Mouse (Mus musculus) heart, postnatal 36 days (tissue): Measurements from ENCODE around the gene Akna. TPM values are rescaled to one million over a fixed set of nuclear protein-coding genes. Genes with fewer than 3 reads are reported as not detected.

ENCODE experiments used
- DNase-seq, 2 experiments: peaks; one replicate each; pipeline ENCODE4 v3.0.0; 2021 to 2022
- intact Hi-C: fragments of 180-260 bp; cut with DNase I; formaldehyde crosslinking; loops from one replicate; pipeline ENCODE4 v1.15.1; 2025
- total RNA-seq, 2 experiments: library from RNA; stranded (reverse); gene quantifications; 2 replicates each; pipeline ENCODE4 v1.2.3; 2021

The Akna gene
- total RNA-seq, 2 experiments from 2014 or later: 3.6 to 4.0 TPM

DNA sequence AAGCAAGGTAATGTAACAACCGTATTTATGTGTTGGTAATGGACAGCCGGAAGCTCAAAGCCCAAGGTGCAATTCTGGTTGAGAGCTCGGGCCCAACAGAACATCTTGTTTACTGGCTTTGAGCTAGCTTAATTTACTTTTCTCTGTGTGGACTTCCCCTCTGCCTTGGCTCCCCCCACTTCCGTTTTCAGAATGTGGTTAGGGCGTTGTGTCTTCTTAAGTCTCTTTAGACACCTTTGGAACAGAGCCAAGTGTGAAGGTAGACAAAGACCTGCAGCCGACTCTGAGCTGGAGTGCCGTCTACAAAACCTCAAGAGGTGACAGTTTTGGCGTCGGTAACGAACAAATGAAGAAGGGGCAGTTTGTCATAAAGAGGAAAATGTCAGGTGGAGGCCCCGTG lies 17.4 kb downstream of the Akna start:
- DNase-seq: no peak
- intact Hi-C loops: no loop called here

DNA sequence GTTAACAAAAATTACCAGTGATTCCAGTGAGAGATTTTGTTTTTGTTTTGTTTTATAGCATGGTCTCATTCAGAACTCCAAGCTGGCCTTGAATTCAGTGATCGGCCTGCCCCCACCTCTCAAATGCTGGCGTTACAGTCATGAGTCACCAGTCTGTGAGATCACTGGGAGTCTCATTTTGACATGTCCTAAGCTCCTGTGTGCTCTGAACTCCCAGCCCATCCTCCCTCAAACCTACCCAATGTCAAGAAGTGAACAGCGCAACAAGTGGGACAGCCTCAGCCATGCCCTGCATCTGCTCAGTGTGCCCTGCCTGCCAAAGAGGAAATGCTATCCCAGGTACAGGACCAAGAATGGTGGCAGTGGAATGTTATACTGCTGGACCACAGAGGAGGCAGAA lies 17.9 kb downstream of the Akna start:
- intact Hi-C loops: no loop called here
- no peak for DNase-seq

DNA sequence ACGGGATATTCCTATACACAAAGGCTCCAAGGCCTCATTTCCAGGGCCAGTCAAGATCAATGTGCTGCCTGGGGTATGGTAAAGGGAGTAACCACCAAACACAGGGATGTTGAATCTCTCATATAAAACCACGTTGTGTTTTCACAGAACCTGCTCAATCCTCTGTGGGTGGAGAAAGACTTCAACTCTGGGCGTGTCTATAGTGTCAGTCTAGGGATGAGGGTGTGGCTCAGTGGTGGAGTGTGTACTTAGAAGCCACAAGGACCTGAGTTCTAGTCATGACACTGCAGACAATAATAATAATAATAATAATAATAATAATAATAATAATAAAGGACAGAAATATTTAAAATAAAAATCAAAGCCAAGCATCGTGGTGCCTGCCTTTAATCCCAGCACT lies 18.9 kb downstream of the Akna start:
- intact Hi-C loops: no loop called here

DNA sequence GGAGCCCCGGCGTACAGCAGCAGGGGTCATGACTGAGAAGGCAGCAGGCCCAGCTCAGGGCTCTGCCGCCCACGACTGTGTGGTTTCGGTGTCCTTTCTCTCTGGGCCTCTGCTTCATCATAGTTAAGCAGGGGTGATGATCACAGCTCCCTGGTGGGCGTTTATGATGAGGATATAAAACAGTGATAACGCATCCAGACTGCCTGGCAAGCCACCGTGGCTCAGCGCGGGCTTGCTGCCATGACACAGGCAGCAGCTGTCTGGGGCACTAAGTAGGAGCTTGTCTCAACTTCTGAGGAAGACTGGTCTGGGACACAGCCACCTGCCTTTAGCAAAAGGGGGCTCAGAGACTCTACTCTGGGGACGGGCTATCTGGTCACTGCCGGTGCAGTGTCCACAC lies 19.7 kb downstream of the Akna start:
- DNase-seq: no peak
- intact Hi-C loops: no loop called here

More for the DNA sequence above, 18.9 kb downstream of the Akna start:
- DNase-seq: no peak

DNA sequence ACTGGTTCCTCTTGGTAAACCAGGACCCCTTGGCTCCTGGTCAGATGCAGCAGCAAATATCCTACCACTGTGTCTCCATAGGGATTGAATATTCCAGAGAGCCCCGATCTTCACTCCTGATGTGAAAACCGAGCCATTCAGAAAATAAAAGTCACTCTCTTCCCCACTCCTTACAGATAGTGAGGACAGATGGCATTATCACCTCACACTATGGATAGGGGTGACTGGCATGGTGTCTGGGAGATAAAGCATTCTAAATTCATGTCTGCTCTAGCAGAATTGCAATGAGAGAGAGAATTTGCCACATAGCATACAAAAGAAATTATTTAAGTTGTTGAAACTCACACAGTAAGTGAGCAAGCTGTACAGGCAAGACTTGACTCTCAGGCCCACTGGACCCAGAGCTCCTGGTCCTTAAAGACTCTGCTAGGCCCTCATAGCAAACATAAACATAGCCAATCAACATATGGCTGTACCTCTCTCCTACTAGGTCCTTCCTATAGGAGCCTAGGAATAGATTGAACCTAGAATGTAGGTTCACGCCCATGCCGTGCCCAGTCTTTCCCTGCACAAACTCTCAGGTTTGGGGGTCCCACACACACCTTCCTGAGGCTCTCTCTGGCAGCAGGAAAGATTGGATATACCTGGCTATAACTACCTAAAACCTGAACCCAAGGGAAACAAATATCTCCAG lies 20.3 kb downstream of the Akna start:
- no peak for DNase-seq
- intact Hi-C loops: no loop called here

DNA sequence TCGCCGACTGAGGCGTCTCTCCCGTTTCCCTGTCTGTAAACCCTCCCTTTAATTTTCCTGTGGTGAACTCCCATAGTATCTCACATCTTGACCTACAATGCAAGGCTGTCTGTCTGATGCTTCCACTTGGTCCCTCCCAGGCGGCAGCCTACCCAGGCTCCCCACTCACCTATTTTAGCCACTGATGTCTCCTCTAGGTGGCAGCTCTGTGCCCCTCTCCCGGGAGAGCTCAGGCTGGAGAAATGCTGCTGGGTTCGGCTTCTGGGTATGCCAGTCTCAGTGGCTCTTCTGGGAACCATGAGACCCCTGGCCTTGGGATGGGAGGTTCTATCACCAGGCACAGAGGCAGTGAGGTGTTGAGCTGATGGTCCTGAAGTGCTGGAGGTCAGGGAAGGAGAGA lies 25.7 kb downstream of the Akna start:
- intact Hi-C loops: loop anchor here (10.0 kb wide), 1 partner anchor 467 kb away; no protein-coding TSS in a partner anchor
- DNase-seq: no peak

DNA sequence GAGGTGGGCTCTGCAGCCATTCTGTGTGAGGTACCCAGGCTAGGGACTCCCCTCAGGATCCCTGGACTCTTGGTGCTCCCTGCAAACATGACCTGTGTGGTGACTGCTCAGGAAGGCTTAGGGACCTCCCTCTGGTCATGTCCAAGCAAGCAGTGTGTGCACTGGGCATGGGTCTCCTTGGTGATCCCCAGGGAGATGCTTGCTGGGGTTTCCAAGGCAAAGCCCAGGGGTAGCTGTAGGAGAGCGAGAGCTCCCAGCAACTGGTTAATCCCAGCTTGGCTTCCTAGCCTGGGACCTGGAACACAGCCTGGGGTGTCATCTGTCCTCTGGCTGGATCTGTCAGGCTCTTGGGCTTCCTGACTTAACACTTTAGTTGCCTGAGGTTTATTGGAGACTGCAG lies 27.8 kb downstream of the Akna start:
- intact Hi-C loops: loop anchor here (10.0 kb wide), 1 partner anchor 469 kb away; no protein-coding TSS in a partner anchor

DNA sequence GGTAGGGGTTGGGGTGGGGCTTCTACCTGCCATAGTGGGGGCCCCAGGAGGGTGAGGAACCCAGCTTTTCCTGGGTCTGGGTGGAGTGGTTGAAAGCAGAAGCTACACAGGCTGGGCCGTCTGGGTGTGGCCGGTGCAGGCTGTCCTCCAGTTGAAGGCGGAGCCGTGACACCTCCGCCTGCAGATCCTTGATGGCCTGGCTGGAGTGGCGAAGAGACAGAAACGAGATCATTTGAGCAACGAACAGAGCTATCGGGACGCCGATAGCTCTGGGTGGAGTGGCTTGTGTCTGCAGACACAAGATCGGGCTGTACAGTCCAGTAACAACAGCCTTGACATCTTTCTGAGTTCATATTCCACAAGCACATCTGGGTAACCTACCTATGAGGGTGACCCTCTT lies 28.8 kb downstream of the Akna start:
- intact Hi-C loops: loop anchor here (10.0 kb wide), 1 partner anchor 470 kb away; no protein-coding TSS in a partner anchor
- no peak for DNase-seq

More for the DNA sequence above, 27.8 kb downstream of the Akna start:
- DNase-seq: no peak

DNA sequence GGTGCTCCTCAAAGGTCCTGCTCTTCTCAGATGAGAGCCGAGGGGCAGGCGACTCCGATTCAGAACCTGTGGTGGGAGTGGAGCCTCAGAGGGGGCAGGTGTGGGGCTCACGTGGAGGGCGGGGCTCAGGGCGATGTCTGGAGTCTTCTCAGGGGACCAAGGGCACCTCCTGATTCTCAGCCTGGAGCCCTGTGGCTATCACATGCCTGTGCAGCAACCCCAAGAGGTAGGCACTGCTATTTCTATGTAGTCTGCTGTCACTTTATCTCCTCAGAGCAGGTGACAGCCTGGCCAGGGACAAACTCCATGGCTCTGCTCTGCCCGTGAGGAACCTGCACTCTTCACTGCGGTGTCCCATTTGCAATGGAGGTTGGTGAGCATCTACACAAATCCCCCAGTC lies 29.8 kb downstream of the Akna start:
- DNase-seq: no peak

DNA sequence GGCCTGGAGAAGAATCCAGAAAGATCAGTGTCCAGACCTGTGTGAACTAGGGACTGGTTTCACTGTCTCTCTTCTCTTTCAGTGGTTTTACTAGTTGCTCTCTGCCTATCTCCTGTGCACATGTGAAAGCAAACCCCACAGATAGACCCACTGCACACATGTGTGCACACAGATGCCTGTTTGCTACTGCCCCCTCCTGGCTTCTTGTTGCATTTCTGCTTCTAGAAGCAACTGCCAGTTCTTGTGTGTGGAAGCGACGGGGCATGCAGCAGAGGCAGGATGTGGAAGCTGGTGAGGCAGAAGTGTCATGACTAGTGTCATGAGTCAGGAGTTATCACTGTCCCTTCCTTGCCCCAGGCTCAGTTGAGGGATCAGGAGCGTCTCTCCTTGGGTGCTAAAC lies 31.3 kb downstream of the Akna start:
- peak in 1 of 2 experiments; percentile 45 for DNase-seq
- intact Hi-C loops: loop anchor here (10.0 kb wide), 1 partner anchor 473 kb away; no protein-coding TSS in a partner anchor

More for the DNA sequence above, 29.8 kb downstream of the Akna start:
- intact Hi-C loops: loop anchor here (10.0 kb wide), 1 partner anchor 471 kb away; no protein-coding TSS in a partner anchor

DNA sequence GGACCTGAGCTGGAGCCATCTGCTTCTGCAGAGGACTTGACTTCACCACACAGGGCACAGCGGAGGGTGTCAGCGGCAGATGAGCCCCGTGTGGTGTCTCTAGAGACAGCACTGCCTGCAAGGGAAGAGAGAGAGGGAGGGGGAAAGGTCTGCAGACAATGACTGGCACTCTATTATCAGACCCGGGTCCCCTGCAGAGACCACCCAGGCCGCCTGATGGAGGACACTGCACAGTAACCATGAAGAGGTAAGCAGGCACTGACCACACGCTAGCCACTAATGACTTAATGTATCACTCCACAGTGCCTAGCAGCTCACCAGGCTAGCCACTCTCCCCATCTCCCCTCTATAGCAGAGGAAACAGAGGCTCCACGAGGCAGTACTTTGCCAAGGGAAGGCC lies 32.3 kb downstream of the Akna start:
- DNase-seq: no peak
- intact Hi-C loops: loop anchor here (10.0 kb wide), 1 partner anchor 474 kb away; no protein-coding TSS in a partner anchor

DNA sequence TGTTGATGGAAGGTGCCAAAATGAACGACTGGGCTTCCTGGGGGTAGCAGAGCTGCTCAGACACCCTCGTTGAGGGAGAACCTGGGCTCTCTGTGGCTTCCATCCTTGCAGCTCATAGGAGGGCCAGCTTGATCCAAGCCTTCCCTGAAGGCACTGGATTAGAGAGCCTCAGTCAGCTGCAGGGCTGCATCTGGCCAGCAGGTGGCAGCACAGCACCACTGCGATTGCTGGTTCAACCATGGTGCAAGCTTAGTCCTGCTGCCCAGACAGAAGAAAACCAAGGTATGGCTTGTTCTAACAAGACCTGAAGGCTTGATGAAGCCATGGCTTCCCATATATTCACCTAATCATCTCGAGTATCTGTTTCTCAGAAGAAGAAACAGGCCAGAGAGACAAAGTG lies 34.6 kb downstream of the Akna start:
- peak; percentile 87 to 95 for DNase-seq
- intact Hi-C loops: loop anchor here (2.0 to 5.0 kb wide), 2 partner anchors 114 to 580 kb away; no protein-coding TSS in a partner anchor

DNA sequence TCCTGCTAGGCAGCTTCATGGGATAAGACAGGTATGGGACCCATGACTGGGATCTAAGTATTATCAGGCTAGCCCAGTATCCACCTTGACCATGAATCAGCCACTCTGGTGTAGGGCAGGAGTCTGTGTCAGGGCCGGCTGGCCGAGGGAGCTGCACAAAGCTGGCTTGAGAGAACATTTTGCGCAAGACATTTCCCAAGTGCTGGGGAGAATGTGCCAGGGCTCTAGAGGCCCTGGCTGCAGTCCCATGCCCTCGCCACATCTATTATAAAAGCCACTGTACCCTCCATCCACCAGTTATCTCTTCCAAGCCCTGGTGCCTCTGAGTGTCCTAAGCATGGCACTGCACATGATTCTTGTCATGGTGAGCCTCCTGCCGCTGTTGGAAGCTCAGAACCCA lies 41.0 kb downstream of the Akna start, which contains the start of gene Orm2:
Gene Orm2, plus strand, starts transcription at position 300 of the 400 bp plus-strand sequence.
- intact Hi-C loops: no loop called here
- peak; percentile 45 to 53 for DNase-seq

DNA sequence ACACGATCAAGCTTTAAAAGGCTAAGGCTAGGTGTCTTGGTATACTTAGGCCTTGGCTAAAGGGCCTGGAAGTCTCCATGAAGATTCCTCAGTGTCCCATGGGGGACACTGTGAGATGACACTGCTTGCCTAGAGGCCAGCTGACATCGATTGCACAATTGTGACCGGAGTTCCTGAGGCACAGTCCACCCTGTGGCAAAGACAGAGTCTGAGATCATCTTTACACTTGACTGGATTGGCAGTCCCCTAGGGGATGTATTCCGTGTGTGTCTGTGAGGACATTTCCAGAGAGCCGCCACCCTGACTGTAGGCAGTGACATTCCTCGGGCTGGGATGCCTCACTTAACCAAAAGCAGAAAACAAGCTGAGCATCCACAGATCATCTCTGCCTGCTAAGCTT lies 43.3 kb downstream of the Akna start:
- no peak for DNase-seq
- intact Hi-C loops: no loop called here

DNA sequence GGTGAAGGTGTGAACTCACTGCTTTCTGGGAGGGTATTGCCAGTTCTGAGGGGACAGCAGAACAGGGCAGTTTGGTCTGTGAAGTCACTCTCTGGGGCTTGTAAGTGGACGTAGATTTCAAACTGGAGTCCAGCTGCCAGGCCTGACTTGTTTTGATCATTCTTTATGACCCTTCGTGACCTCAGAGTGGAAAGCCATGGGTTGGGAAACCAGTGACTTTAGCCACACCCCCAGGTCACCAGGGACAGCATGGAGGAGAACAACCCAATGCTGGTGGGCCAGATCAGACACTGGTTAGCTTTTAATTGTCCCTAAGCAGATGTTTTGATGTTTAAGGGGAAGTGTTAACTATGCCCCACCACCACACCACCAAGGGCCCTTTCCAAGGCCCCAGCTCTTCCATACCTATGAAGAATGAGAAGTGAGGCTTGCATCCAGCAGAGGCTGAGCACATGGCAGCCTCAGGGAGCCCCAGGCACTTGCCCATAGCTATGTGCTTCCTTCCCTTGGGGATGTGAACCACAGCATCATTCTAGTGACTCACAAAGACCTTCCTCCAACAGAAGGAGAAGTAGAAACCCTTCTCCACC lies 46.1 kb downstream of the Akna start:
- intact Hi-C loops: no loop called here
- no peak for DNase-seq

DNA sequence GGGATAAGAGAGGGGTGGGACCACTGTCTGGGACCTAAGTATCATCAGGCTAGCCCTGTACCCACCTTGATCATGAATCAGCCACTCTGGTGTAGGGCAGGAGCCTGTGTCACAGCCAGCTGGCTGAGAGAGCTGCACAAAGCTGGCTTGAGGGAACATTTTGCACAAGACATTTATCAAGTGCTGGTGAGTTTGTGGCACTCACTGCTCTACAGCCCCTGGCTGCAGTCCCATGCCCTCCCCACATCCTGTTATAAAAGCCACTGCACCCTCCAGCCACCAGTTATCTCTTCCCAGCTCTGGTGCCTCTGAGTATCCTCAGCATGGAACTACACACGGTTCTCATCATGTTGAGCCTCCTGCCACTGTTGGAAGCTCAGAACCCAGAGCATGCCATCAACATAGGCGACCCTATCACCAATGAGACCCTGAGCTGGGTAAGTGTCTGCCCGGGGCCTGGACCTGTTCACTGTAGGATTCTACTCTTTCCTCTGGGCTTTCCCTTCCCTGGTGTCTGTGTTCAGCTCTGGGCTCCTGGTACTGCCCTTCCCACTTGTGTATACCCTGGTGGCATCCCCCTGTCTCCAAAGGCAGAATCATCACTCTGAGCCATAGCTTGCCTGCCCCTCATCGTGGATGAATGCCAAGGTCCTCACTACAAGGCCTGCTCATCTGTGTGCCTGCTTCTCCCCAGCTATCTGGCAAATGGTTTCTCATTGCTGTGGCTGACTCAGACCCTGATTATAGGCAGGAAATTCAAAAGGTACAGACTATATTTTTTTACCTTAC lies 47.1 kb downstream of the Akna start, which contains the start of gene Orm3:
Gene Orm3, plus strand, starts transcription at position 286 of the 789 bp plus-strand sequence.
- DNase-seq: peak; percentile 35 to 43
- intact Hi-C loops: no loop called here

DNA sequence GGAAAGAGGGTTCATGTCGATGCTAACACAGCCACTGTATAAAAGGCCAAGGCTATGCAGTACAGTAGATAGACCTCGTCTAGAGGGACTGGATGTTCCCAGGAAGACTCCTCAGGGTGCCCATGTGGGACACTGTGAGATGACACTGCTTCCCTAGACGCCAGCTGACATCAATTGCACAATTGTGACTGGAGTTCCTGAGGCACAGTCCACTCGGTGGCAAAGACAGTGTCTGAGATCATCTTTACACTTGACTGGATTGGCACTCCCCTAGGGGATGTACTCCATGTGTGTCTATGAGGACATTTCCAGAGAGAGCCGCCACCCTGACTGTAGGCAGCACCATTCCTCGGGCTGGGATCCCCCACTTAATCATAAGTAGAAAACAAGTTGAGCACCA lies 54.6 kb downstream of the Akna start:
- intact Hi-C loops: no loop called here
- DNase-seq: no peak

DNA sequence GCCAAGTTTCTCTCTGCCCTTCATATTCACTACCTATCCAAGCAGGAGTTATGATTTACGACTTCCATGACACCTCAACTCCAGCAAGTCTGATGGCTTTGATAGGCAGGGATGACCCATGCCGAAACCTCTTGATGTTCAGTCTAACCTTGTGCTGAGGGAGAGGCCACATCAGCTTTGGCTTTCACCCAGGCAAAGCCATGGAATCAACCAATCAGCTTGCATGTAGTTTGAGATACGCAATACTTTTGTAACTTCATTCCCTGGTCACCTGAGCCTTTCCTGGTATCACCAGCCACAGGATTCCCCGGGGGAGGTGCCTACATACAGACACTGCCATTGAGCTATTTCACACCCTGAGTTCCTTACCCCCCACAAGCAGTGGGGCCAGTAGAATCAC lies 56.5 kb downstream of the Akna start:
- intact Hi-C loops: no loop called here
- DNase-seq: no peak

DNA sequence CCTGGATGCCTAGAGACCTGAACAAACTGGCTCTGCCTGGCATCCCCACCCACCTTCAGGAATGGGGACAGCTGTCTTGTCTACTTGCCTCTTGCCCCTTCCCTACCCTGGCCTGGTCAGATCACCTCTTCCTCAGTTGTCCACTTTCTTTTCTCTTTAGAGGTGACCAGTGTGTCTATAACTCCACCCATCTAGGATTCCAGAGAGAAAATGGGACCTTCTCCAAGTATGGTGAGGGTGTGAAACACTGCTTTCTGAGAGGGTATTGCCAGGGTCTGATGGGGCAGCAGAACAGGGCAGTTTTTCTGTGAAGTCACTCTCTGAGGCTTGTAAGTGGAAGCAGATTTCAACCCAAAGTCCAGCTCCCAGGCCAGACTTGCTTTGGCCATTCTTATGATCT lies 57.9 kb downstream of the Akna start:
- no peak for DNase-seq
- intact Hi-C loops: no loop called here

DNA sequence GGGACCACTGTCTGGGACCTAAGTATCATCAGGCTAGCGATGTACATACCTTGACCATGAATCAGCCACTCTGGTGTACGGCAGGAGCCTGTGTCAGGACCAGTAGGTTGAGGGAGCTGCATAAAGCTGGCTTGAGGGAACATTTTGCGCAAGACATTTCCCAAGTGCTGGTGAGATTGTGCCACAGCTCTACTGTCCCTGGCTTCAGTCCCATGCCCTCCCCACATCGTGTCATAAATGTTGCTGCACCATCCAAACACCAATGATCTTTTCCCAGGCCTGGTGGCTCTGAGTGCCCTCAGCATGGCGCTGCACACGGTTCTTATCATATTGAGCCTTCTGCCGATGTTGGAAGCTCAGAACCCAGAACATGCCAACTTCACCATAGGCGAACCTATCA lies 58.9 kb downstream of the Akna start, which contains the start of gene Orm1:
Gene Orm1, plus strand, starts transcription at position 266 of the 400 bp plus-strand sequence.
- no peak for DNase-seq
- intact Hi-C loops: no loop called here

DNA sequence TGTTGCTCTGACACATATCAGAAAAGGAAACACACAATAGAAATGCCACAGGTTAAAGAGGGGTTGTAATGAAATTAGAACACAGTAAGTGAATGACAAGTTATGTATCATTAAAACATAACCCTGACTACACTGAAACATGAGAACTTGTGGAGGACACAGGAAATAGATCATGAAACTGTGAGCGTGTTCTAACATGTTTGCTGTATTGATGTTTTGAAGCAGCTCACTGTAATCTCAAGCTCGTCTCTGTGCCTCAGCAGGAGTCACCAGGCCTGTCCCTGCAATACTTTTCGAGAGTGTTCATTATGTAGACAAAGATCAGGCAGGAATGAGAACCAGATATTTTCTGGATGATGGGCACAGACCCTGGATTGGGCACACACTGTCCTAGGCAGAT lies 59.5 kb downstream of the Akna start:
- intact Hi-C loops: no loop called here

More for the DNA sequence above, 59.5 kb downstream of the Akna start:
- no peak for DNase-seq
